Mouse (Mus musculus): ENCODE measurements around the gene Vmn2r120.
"Not testable (repeated sequence)": the region's sequence is repeated elsewhere in the genome, so short reads cannot be mapped to it uniquely, and the experiment has no call there.

Vmn2r120 gene

DNA sequence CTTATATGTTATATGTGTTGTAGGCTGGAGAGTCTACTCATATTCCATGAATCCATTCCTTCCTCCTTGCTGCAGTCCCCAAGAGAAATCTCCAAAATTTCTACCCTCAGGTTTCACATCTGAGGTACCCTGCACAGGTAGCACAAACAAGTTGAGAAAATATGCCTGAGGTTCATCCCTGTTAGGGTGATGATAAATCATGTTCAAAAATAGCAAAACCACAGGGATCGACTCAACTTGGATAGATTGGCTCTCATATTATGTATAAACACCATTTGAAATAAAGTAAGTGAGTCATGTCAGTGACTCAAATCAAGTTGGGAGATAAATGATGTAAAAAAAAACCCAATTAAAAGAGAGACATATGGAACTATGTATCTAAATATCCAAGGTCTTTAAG is at the start of gene Vmn2r120:
Vmn2r120 (minus strand) TSS at position 101 of the 400 bp plus-strand sequence.
- no peak for DNase-seq (ENCODE audit: low read depth)

DNA sequence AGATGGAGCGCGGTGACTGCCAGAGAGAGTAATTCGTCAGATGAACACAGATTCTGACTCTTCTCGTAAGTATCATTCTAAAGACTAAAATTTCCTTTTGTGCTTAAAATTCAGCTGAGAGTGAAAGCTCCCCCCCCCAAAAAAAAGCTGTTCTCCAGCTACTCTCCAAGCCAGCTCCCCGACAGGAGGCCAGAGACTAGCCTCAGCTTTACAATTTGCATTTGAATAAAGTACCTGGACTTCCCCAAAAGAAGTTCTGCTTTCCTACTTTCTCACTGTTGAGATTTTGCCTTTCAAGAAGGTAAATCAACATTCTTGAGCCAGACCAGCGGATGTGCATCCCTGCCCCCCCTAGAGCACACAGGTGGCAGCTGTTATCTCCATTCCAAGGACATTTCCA is 42.0 kb upstream of the Vmn2r120 start:
- DNase-seq (ENCODE audit: low read depth), result not testable (repeated sequence)

DNA sequence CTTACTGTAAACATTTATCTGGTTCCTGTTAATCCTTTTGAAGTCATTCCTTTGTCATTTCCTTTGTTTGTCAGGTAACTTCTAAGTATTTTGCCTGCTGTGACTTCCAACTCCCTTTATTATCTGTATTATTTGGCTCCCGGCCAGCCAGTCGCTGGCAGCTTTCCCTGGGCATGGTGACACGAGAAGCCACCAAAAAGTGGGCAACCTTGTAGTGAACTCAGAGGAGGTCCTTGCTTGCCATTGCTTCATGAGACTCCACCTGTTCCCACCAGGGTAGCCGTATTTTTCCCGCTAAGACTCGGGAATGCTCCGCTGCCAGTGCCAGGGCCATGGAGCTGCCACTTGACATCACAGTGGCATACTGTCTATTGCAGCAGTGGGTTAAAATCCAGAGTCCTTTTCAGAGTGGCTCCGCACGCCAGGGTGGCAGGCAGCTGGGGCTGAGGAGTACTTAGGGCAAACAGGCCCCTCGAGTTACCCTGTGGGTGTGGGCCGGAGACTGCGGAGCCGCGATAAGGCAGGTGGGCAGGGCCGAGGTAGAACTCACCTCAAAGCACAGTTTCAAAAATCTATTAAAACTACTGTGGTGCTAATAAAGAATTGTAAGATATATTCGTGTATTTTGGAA is 28.9 kb upstream of the Vmn2r120 start:
- no peak for DNase-seq (ENCODE audit: low read depth)

All from c-Kit-positive CD71-negative TER-119-negative erythroid progenitor cells, embryonic 14.5 days (primary cell).